Mouse (Mus musculus): ENCODE measurements around the gene Chrnb4. TPM values are rescaled to one million over a fixed set of nuclear protein-coding genes. Genes with fewer than 3 reads are reported as not detected.

The Chrnb4 gene
- polyA plus RNA-seq, 1 experiment from 2014 or later = 1.9 TPM

DNA sequence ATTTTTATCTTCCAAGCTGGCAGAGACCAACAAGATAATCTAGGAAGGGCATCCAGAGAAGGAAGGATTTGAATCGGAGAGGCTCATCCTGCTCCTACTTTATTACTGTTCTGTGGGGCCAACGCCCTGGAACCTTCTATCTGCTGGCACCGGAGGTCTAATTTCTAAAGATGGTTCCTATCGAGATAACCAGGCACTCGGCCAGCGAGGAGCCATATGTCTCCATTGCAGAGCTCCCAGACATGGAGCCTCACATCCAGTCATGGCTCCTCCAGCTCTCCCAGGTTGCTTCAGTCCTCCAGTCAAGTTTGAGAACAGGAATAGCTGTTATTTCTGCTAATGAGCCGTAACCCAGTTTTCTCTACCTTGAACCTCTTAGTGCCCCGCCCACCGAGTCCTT lies 16.7 kb upstream of the Chrnb4 start:
- no peak overlapping the region for H3K4me2 ChIP-seq (ENCODE audit: low read length)
- no peak for ATAC-seq (ENCODE audit: low FRiP score, low TSS enrichment)
- H3K27ac ChIP-seq (replicated peaks; ENCODE audit: low read depth, low read length) = no peak overlapping the region
- no peak overlapping the region for H3K4me3 ChIP-seq (replicated peaks; ENCODE audit: low read depth, low read length)
- H3K4me1 ChIP-seq (ENCODE audit: control insufficient read depth, insufficient read depth, low read length) = peaks cover 15% of the 10 kb centered on the region
- H3K9me3 ChIP-seq (ENCODE audit: control insufficient read depth, low read length) = no peaks in the 10 kb centered on the region
- H3K27me3 ChIP-seq (ENCODE audit: control insufficient read depth, insufficient read depth, low read length) = no peaks in the 10 kb centered on the region
- no peak for DNase-seq
- no peaks in the 10 kb centered on the region for H3K36me3 ChIP-seq (ENCODE audit: control insufficient read depth, insufficient read depth, low read length)
- H3K9ac ChIP-seq (replicated peaks; ENCODE audit: low read length) = no peak overlapping the region
- WGBS = 95% methylated on average over 9 of the region's 9 CpGs

- no peak for ATAC-seq (ENCODE audit: low FRiP score, low TSS enrichment)
- Histone ChIP-seq H3K9ac (replicated peaks; ENCODE audit: low read length) (no peak overlapping the region), H3K36me3 (ENCODE audit: control insufficient read depth, insufficient read depth, low read length) (no peaks in the 10 kb centered on the region), H3K4me3 (replicated peaks; ENCODE audit: low read depth, low read length) (no peak overlapping the region), H3K27ac (replicated peaks; ENCODE audit: low read depth, low read length) (no peak overlapping the region), H3K9me3 (ENCODE audit: control insufficient read depth, low read length) (no peaks in the 10 kb centered on the region), H3K27me3 (ENCODE audit: control insufficient read depth, insufficient read depth, low read length) (no peaks in the 10 kb centered on the region), H3K4me2 (ENCODE audit: low read length) (no peak overlapping the region), H3K4me1 (ENCODE audit: control insufficient read depth, insufficient read depth, low read length) (no peaks in the 10 kb centered on the region)
- 89% methylated on average over 4 of the region's 4 CpGs for WGBS
- no peak for DNase-seq
Observed at GRCm38 (mm10) chr9:55058067-55058466, 9.5 kb upstream of the Chrnb4 start.

- no peak overlapping the region for H3K27ac ChIP-seq (replicated peaks; ENCODE audit: low read depth, low read length)
- no peak for DNase-seq
- no peaks in the 10 kb centered on the region for H3K36me3 ChIP-seq (ENCODE audit: control insufficient read depth, insufficient read depth, low read length)
- no peak overlapping the region for H3K4me3 ChIP-seq (replicated peaks; ENCODE audit: low read depth, low read length)
- no peaks in the 10 kb centered on the region for H3K4me1 ChIP-seq (ENCODE audit: control insufficient read depth, insufficient read depth, low read length)
- 76% methylated on average over 2 of the region's 2 CpGs for WGBS
- ATAC-seq (ENCODE audit: low FRiP score, low TSS enrichment) = no peak
- H3K4me2 ChIP-seq (ENCODE audit: low read length) = no peak overlapping the region
- H3K27me3 ChIP-seq (ENCODE audit: control insufficient read depth, insufficient read depth, low read length) = no peaks in the 10 kb centered on the region
- no peaks in the 10 kb centered on the region for H3K9me3 ChIP-seq (ENCODE audit: control insufficient read depth, low read length)
- no peak overlapping the region for H3K9ac ChIP-seq (replicated peaks; ENCODE audit: low read length)
Observed at GRCm38 (mm10) chr9:55055386-55055930, 6.9 kb upstream of the Chrnb4 start.

- Histone ChIP-seq H3K9me3 (ENCODE audit: control insufficient read depth, low read length) (no peaks in the 10 kb centered on the region), H3K4me2 (ENCODE audit: low read length) (no peak overlapping the region), H3K27me3 (ENCODE audit: control insufficient read depth, insufficient read depth, low read length) (peaks cover 5% of the 10 kb centered on the region; the same call in 1 of the 2 replicates), H3K27ac (replicated peaks; ENCODE audit: low read depth, low read length) (no peak overlapping the region), H3K9ac (replicated peaks; ENCODE audit: low read length) (no peak overlapping the region), H3K4me3 (replicated peaks; ENCODE audit: low read depth, low read length) (no peak overlapping the region), H3K36me3 (ENCODE audit: control insufficient read depth, insufficient read depth, low read length) (no peaks in the 10 kb centered on the region), H3K4me1 (ENCODE audit: control insufficient read depth, insufficient read depth, low read length) (peaks cover 10% of the 10 kb centered on the region)
- under 1% methylated on average over 3 of the region's 3 CpGs for WGBS
- peak; percentile 65 for DNase-seq
- no peak for ATAC-seq (ENCODE audit: low FRiP score, low TSS enrichment)
Observed at GRCm38 (mm10) chr9:55046764-55047163, 1.8 kb downstream of the Chrnb4 start.

DNA sequence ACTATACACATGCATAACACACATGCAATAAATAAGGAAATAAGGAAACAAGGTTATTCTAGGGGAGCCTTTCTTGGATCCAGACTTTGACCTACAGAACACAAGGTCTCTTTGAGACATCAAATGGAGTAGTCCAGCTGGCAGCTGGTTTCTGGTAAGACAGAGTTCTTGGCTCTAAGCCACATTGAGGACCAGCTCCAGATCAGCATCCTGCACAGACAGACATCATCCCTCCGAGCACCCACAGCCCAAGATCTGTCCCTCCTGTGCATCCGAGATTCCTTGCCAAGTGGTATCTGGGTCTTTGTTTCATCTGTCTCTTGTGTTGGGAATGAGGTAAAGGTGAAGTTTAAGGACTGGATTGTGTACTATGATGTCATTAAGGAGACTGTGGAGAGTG lies 3.6 kb downstream of the Chrnb4 start:
- Histone ChIP-seq H3K27me3 (ENCODE audit: control insufficient read depth, insufficient read depth, low read length) (peaks cover 5% of the 10 kb centered on the region; the same call in 1 of the 2 replicates), H3K9ac (replicated peaks; ENCODE audit: low read length) (no peak overlapping the region), H3K27ac (replicated peaks; ENCODE audit: low read depth, low read length) (no peak overlapping the region), H3K4me3 (replicated peaks; ENCODE audit: low read depth, low read length) (no peak overlapping the region), H3K9me3 (ENCODE audit: control insufficient read depth, low read length) (no peaks in the 10 kb centered on the region), H3K4me1 (ENCODE audit: control insufficient read depth, insufficient read depth, low read length) (peaks cover 10% of the 10 kb centered on the region), H3K36me3 (ENCODE audit: control insufficient read depth, insufficient read depth, low read length) (no peaks in the 10 kb centered on the region), H3K4me2 (ENCODE audit: low read length) (no peak overlapping the region)
- ATAC-seq (ENCODE audit: low FRiP score, low TSS enrichment) (no peak), DNase-seq (no peak)
- WGBS = 87% methylated on average over 2 of the region's 2 CpGs

- Histone ChIP-seq H3K4me1 (ENCODE audit: control insufficient read depth, insufficient read depth, low read length) (peaks cover 8% of the 10 kb centered on the region), H3K27ac (replicated peaks; ENCODE audit: low read depth, low read length) (no peak overlapping the region), H3K4me3 (replicated peaks; ENCODE audit: low read depth, low read length) (no peak overlapping the region), H3K36me3 (ENCODE audit: control insufficient read depth, insufficient read depth, low read length) (no peaks in the 10 kb centered on the region), H3K9ac (replicated peaks; ENCODE audit: low read length) (no peak overlapping the region), H3K9me3 (ENCODE audit: control insufficient read depth, low read length) (no peaks in the 10 kb centered on the region), H3K27me3 (ENCODE audit: control insufficient read depth, insufficient read depth, low read length) (peaks cover 5% of the 10 kb centered on the region; the same call in 1 of the 2 replicates), H3K4me2 (ENCODE audit: low read length) (no peak overlapping the region)
- WGBS = 10% methylated on average over 8 of the region's 8 CpGs
- peak; percentile 34 for DNase-seq
- no peak for ATAC-seq (ENCODE audit: low FRiP score, low TSS enrichment)
Observed at GRCm38 (mm10) chr9:55043688-55044087, 4.9 kb downstream of the Chrnb4 start.

GRCm38 (mm10) chr9:55041389-55041788 lies 7.2 kb downstream of the Chrnb4 start:
- no peak overlapping the region for H3K4me2 ChIP-seq (ENCODE audit: low read length)
- no peaks in the 10 kb centered on the region for H3K27me3 ChIP-seq (ENCODE audit: control insufficient read depth, insufficient read depth, low read length)
- peak; percentile 31 for DNase-seq
- no peaks in the 10 kb centered on the region for H3K36me3 ChIP-seq (ENCODE audit: control insufficient read depth, insufficient read depth, low read length)
- no peaks in the 10 kb centered on the region for H3K9me3 ChIP-seq (ENCODE audit: control insufficient read depth, low read length)
- no peak for ATAC-seq (ENCODE audit: low FRiP score, low TSS enrichment)
- no peak overlapping the region for H3K9ac ChIP-seq (replicated peaks; ENCODE audit: low read length)
- no peaks in the 10 kb centered on the region for H3K4me1 ChIP-seq (ENCODE audit: control insufficient read depth, insufficient read depth, low read length)
- 57% methylated on average over 2 of the region's 2 CpGs for WGBS
- H3K4me3 ChIP-seq (replicated peaks; ENCODE audit: low read depth, low read length) = no peak overlapping the region
- H3K27ac ChIP-seq (replicated peaks; ENCODE audit: low read depth, low read length) = no peak overlapping the region

DNA sequence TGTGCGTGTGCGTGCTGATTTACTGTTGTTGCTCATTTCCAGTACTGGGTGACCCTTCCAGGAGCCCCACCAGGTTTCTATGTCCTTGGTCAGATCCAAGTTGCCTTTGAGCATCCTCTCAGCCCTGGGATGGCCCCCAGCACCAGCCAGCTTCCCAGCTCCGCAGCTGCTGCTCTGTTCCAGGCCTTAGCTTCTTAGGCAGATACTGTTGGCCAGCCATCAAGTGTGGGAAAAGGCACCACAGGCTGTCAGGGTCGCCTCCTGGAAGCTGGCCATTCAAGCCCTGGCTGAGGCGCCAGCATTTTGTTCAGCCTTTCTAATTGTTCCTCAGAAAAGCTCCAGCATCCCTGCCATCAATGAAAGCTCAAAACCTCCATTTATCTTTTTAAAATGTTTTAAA lies 8.6 kb downstream of the Chrnb4 start:
- 60% methylated on average over 5 of the region's 5 CpGs for WGBS
- DNase-seq = peak; percentile 49

GRCm38 (mm10) chr9:55038948-55039347 lies 9.6 kb downstream of the Chrnb4 start:
- WGBS = 80% methylated on average over 8 of the region's 8 CpGs
- ATAC-seq (ENCODE audit: low FRiP score, low TSS enrichment) (no peak), DNase-seq (no peak)
- Histone ChIP-seq H3K4me3 (replicated peaks; ENCODE audit: low read depth, low read length) (no peak overlapping the region), H3K4me2 (ENCODE audit: low read length) (no peak overlapping the region), H3K9ac (replicated peaks; ENCODE audit: low read length) (no peak overlapping the region), H3K4me1 (ENCODE audit: control insufficient read depth, insufficient read depth, low read length) (no peaks in the 10 kb centered on the region), H3K27ac (replicated peaks; ENCODE audit: low read depth, low read length) (no peak overlapping the region), H3K27me3 (ENCODE audit: control insufficient read depth, insufficient read depth, low read length) (no peaks in the 10 kb centered on the region), H3K36me3 (ENCODE audit: control insufficient read depth, insufficient read depth, low read length) (no peaks in the 10 kb centered on the region), H3K9me3 (ENCODE audit: control insufficient read depth, low read length) (no peaks in the 10 kb centered on the region)

More for the DNA sequence above, 8.6 kb downstream of the Chrnb4 start:
- no peaks in the 10 kb centered on the region for H3K27me3 ChIP-seq (ENCODE audit: control insufficient read depth, insufficient read depth, low read length)
- no peak overlapping the region for H3K4me3 ChIP-seq (replicated peaks; ENCODE audit: low read depth, low read length)
- no peaks in the 10 kb centered on the region for H3K36me3 ChIP-seq (ENCODE audit: control insufficient read depth, insufficient read depth, low read length)
- ATAC-seq (ENCODE audit: low FRiP score, low TSS enrichment) = no peak
- H3K27ac ChIP-seq (replicated peaks; ENCODE audit: low read depth, low read length) = no peak overlapping the region
- H3K4me1 ChIP-seq (ENCODE audit: control insufficient read depth, insufficient read depth, low read length) = no peaks in the 10 kb centered on the region
- H3K4me2 ChIP-seq (ENCODE audit: low read length) = no peak overlapping the region
- H3K9me3 ChIP-seq (ENCODE audit: control insufficient read depth, low read length) = no peaks in the 10 kb centered on the region
- no peak overlapping the region for H3K9ac ChIP-seq (replicated peaks; ENCODE audit: low read length)

All from midbrain, embryonic 14.5 days (tissue).